Mouse (Mus musculus): Measurements from ENCODE around the gene Gm5286. TPM values are rescaled to one million over a fixed set of nuclear protein-coding genes. Genes with fewer than 3 reads are reported as not detected.
"Not testable (repeated sequence)": the region's sequence is repeated elsewhere in the genome, so short reads cannot be mapped to it uniquely, and the experiment has no call there.

Gm5286 gene
- polyA plus RNA-seq (2016; fragmentation: Nextera tagmentation; extraction: Ambion mirVana) = not detected in 2 replicates

GRCm38 (mm10) chr3:94196414-94196813, at the start of gene Gm5286:
Gm5286 (plus strand) TSS chr3:94196714.
- not testable (repeated sequence) for H3K9ac ChIP-seq (replicated peaks); H3K4me3 ChIP-seq (replicated peaks); H3K4me2 ChIP-seq; H3K36me3 ChIP-seq; H3K9me3 ChIP-seq; H3K4me1 ChIP-seq (replicated peaks); H3K27ac ChIP-seq; ATAC-seq (ENCODE audit: insufficient number of reproducible peaks, insufficient read depth, low FRiP score, low TSS enrichment, low read depth); H3K27me3 ChIP-seq
- WGBS = 75% methylated on average over 3 of the region's 4 CpGs

GRCm38 (mm10) chr3:94167351-94167750, 29.2 kb upstream of the Gm5286 start:
- not testable (repeated sequence) for H3K9ac ChIP-seq (replicated peaks); H3K27me3 ChIP-seq; ATAC-seq (ENCODE audit: insufficient number of reproducible peaks, insufficient read depth, low FRiP score, low TSS enrichment, low read depth); H3K4me3 ChIP-seq (replicated peaks); H3K36me3 ChIP-seq; H3K27ac ChIP-seq; H3K4me1 ChIP-seq (replicated peaks); H3K9me3 ChIP-seq; H3K4me2 ChIP-seq

GRCm38 (mm10) chr3:94178093-94178492, 18.4 kb upstream of the Gm5286 start, which contains the start of gene Gm10696:
Gm10696 (minus strand) TSS chr3:94178193.
- H3K27ac ChIP-seq; H3K9ac ChIP-seq (replicated peaks); H3K27me3 ChIP-seq; H3K4me3 ChIP-seq (replicated peaks); H3K4me2 ChIP-seq; ATAC-seq (ENCODE audit: insufficient number of reproducible peaks, insufficient read depth, low FRiP score, low TSS enrichment, low read depth); H3K4me1 ChIP-seq (replicated peaks); H3K9me3 ChIP-seq; H3K36me3 ChIP-seq: not testable (repeated sequence)
- whole genome bisulfite sequencing = 91% methylated on average over 1 of the region's 1 CpGs

Other genes with a start within 250 kb of the Gm5286 start
- not detected in 2 replicates for gene Tdpoz5, start 235.4 kb upstream of the Gm5286 start, polyA plus RNA-seq (2016; fragmentation: Nextera tagmentation; extraction: Ambion mirVana)
- not detected in 2 replicates for gene Gm9125, start 141.8 kb upstream of the Gm5286 start, polyA plus RNA-seq (2016; fragmentation: Nextera tagmentation; extraction: Ambion mirVana)
- not detected in 2 replicates for gene Gm10697, start 124.1 kb upstream of the Gm5286 start, polyA plus RNA-seq (2016; fragmentation: Nextera tagmentation; extraction: Ambion mirVana)
- not detected in 2 replicates for gene Gm10696, start 18.5 kb upstream of the Gm5286 start, polyA plus RNA-seq (2016; fragmentation: Nextera tagmentation; extraction: Ambion mirVana)
- not detected in 2 replicates for gene Gm4778, start 67.3 kb downstream of the Gm5286 start, polyA plus RNA-seq (2016; fragmentation: Nextera tagmentation; extraction: Ambion mirVana)
- gene Them4, start 113.4 kb downstream of the Gm5286 start, polyA plus RNA-seq (2016; fragmentation: Nextera tagmentation; extraction: Ambion mirVana) = 9.1 and 10.1 TPM in 2 replicates
- 0.28 TPM in 1 of 2 replicates, not detected in the other for gene Them5, start 145.4 kb downstream of the Gm5286 start, polyA plus RNA-seq (2016; fragmentation: Nextera tagmentation; extraction: Ambion mirVana)
- 2.0 and 2.1 TPM in 2 replicates for gene C2cd4d, start 165.7 kb downstream of the Gm5286 start, polyA plus RNA-seq (2016; fragmentation: Nextera tagmentation; extraction: Ambion mirVana)
- gene Rorc, start 176.1 kb downstream of the Gm5286 start, polyA plus RNA-seq (2016; fragmentation: Nextera tagmentation; extraction: Ambion mirVana) = 1.1 TPM in 2 replicates
- 0.09 TPM in 1 of 2 replicates, not detected in the other for gene Lingo4, start 201.8 kb downstream of the Gm5286 start, polyA plus RNA-seq (2016; fragmentation: Nextera tagmentation; extraction: Ambion mirVana)
- 8.5 and 8.6 TPM in 2 replicates for gene Tdrkh, start 216.6 kb downstream of the Gm5286 start, polyA plus RNA-seq (2016; fragmentation: Nextera tagmentation; extraction: Ambion mirVana)
- gene Mrpl9, start 246.6 kb downstream of the Gm5286 start, polyA plus RNA-seq (2016; fragmentation: Nextera tagmentation; extraction: Ambion mirVana) = 69.3 and 69.9 TPM in 2 replicates
- 0.33 and 0.34 TPM in 2 replicates for gene Oaz3, start 247.2 kb downstream of the Gm5286 start, polyA plus RNA-seq (2016; fragmentation: Nextera tagmentation; extraction: Ambion mirVana)

All from limb, embryonic 12.5 days (tissue).